Mouse (Mus musculus): ENCODE data around the gene Mgst3. TPM values are rescaled to one million over a fixed set of nuclear protein-coding genes. Genes with fewer than 3 reads are reported as not detected.

The Mgst3 gene
- total and polyA plus RNA-seq, 3 experiments, result 1.4 TPM; not detected in 2

DNA sequence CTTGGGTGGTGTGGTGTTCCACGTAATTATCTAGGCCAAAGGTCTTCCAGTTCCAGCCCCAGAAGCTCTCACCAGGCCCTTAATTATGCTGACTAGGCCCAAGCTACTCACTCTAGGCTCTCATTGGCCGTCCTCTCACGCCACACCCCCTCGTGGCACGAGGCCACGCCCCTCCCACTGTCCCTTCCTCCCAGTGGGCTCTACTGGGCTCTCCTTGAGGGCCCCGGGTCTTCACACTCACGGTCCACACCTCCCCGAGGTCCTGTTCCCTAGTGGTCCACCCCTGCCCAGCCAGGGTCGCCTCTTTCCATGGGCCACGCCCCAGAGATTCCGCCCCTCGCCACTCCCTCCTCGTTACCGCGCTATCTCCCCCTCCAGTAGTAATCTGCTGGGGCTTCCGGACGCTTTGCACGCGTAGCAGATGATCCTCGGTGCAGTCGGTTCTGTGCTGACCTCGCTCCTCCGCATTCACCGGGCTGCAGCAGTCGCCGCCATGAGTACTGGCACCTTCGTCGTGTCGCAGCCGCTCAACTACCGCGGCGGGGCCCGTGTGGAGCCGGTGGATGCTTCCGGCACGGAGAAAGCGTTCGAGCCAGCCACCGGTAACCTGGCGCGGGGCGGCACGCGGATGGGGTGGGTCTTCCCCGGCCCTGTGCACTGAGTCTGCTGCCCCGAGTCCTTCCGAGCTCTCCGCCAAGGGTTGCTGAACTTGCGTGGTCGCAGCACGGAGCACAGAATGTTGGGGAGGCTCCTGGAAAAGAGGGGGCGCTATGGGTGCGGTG, 43.6 kb downstream of the Mgst3 start, which contains the start of gene Aldh9a1:
TSS of gene Aldh9a1 (plus strand) at position 177 of the 782 bp plus-strand sequence.
- H3K9me3 ChIP-seq (replicated peaks; ENCODE audit: low read length), result no peaks in the 10 kb centered on the region
- no peaks in the 10 kb centered on the region for H3K27me3 ChIP-seq (replicated peaks)
- peak within 1 kb of the TSS; percentile 45 for H3K27ac ChIP-seq (ENCODE audit: insufficient read depth, low read depth)
- H3K36me3 ChIP-seq (replicated peaks in 1 of 2; ENCODE audit: control insufficient read depth in 1 of 2, insufficient read depth in 1 of 2, low read length in 1 of 2), result peaks cover 16 to 28% of the 10 kb centered on the region in 2 experiments
- H3K9ac ChIP-seq (ENCODE audit: insufficient read depth, low read depth), result peak within 1 kb of the TSS; percentile 31
- peak; percentile 90 for DNase-seq (ENCODE audit: extremely low read depth)
- peak within 1 kb of the TSS; percentile 62 to 81 (median 69) for H3K4me3 ChIP-seq (replicated peaks in 1 of 3; ENCODE audit: low read depth in 2 of 3, low read length in 2 of 3, poor library complexity in 1 of 3)
- dilution Hi-C loops (cut with MboI; ENCODE audit: extremely low pct_ligation_motif_present, extremely low pct_unique_long_range_greater_than_20kb, low sequenced_read_pairs) (no loop called here), in situ Hi-C loops (cut with MboI; ENCODE audit: low pct_ligation_motif_present, low pct_unique_long_range_greater_than_20kb, low sequenced_read_pairs) (no loop called here)
- TF ChIP-seq GABPA (IDR thresholded peaks at IDR 0.05; ENCODE audit: insufficient replicate concordance, low read depth, low read length), result no peak
- TF ChIP-seq MAFK (IDR thresholded peaks at IDR 0.05; ENCODE audit: insufficient replicate concordance, low read length), result peak; percentile 94
- TF ChIP-seq NRF1 (IDR thresholded peaks at IDR 0.05; ENCODE audit: low read depth, low read length), result no peak
- TF ChIP-seq RAD21 (IDR thresholded peaks at IDR 0.05; ENCODE audit: low read depth, low read length), result no peak
- TF ChIP-seq MYC (IDR thresholded peaks at IDR 0.05; ENCODE audit: low read depth, low read length), result peak; percentile 70; the same call in 1 of the 2 replicates
- TF ChIP-seq KAT2A (IDR thresholded peaks at IDR 0.05; ENCODE audit: insufficient replicate concordance, low read length), result no peak
- TF ChIP-seq MXI1 (IDR thresholded peaks at IDR 0.05; ENCODE audit: low read depth, low read length), result peak; percentile 70
- TF ChIP-seq CHD2 (IDR thresholded peaks at IDR 0.05; ENCODE audit: low read length), result no peak; the same call in 1 of the 2 replicates
- 0 out of 2 replicates have a peak, but pooled peaks have one; percentile 21 for TF ChIP-seq ETS1 (conservative IDR thresholded peaks at IDR 0.05; ENCODE audit: low read depth, low read length)
- peak; percentile 70 for TF ChIP-seq TBP (conservative IDR thresholded peaks at IDR 0.05; ENCODE audit: low read depth, low read length)
- TF ChIP-seq POLR2A (IDR thresholded peaks at IDR 0.05; ENCODE audit: low read depth, low read length), result peak; percentile 89
- no peak for TF ChIP-seq USF1 (IDR thresholded peaks at IDR 0.05; ENCODE audit: low read depth, low read length)
- TF ChIP-seq JUN (IDR thresholded peaks at IDR 0.05; ENCODE audit: insufficient read depth, low read depth, low read length), result no peak
- 0 out of 2 replicates have a peak, but pooled peaks have one; percentile 10 for TF ChIP-seq MAX (IDR thresholded peaks at IDR 0.05; ENCODE audit: low read length)
- no peak for TF ChIP-seq USF2 (conservative IDR thresholded peaks at IDR 0.05; ENCODE audit: low read depth, low read length)
- TF ChIP-seq IRF4 (IDR thresholded peaks at IDR 0.05; ENCODE audit: low read depth, low read length), result no peak
- no peak for TF ChIP-seq ZKSCAN1 (IDR thresholded peaks at IDR 0.05; ENCODE audit: borderline replicate concordance, low read depth, low read length)
- TF ChIP-seq MAZ (IDR thresholded peaks at IDR 0.05; ENCODE audit: low read depth, low read length), result peak; percentile 37; the same call in 1 of the 2 replicates
- peak; percentile 11; the same call in 1 of the 2 replicates for TF ChIP-seq ZMIZ1 (IDR thresholded peaks at IDR 0.05; ENCODE audit: low read depth, low read length)
- TF ChIP-seq HCFC1 (IDR thresholded peaks at IDR 0.05; ENCODE audit: low read depth, low read length), result peak; percentile 3; the same call in 1 of the 2 replicates
- TF ChIP-seq EP300 (IDR thresholded peaks at IDR 0.05; ENCODE audit: low read length), result no peak
- peak; percentile 24 for TF ChIP-seq SIN3A (IDR thresholded peaks at IDR 0.05; ENCODE audit: low read length)
- peak; percentile 86 for TF ChIP-seq UBTF (IDR thresholded peaks at IDR 0.05; ENCODE audit: low read depth, low read length)
- TF ChIP-seq CTCF (conservative IDR thresholded peaks at IDR 0.05 in 1 of 2, IDR thresholded peaks at IDR 0.05 in 1 of 2; ENCODE audit: low read depth in 2 of 2, low read length in 2 of 2), result no peak
- TF ChIP-seq ELF1 (IDR thresholded peaks at IDR 0.05; ENCODE audit: low read depth, low read length), result peak; percentile 61; the same call in 1 of the 2 replicates
- peak; percentile 75; the same call in 1 of the 2 replicates for TF ChIP-seq BHLHE40 (IDR thresholded peaks at IDR 0.05; ENCODE audit: low read depth, low read length)
- 0 out of 2 replicates have a peak, but pooled peaks have one; percentile 42 for TF ChIP-seq POLR2AphosphoS2 (IDR thresholded peaks at IDR 0.05; ENCODE audit: low read depth, low read length)
- TF ChIP-seq MEF2A (IDR thresholded peaks at IDR 0.05; ENCODE audit: borderline replicate concordance, low read depth, low read length), result 0 out of 2 replicates have a peak, but pooled peaks have one; percentile 7
- TF ChIP-seq PAX5 (IDR thresholded peaks at IDR 0.05; ENCODE audit: low read length), result no peak
- no peak for TF ChIP-seq CHD1 (IDR thresholded peaks at IDR 0.05; ENCODE audit: low read depth, low read length)
- TF ChIP-seq ZNF384 (IDR thresholded peaks at IDR 0.05; ENCODE audit: low read depth, low read length), result no peak
- no peak for TF ChIP-seq ZC3H11A (IDR thresholded peaks at IDR 0.05; ENCODE audit: low read depth, low read length)
- no peak for TF ChIP-seq RCOR1 (conservative IDR thresholded peaks at IDR 0.05; ENCODE audit: low read depth, low read length)
- TF ChIP-seq NELFE (IDR thresholded peaks at IDR 0.05; ENCODE audit: low read depth, low read length), result peak; percentile 64
- no peak; the same call in 1 of the 2 replicates for TF ChIP-seq TCF12 (IDR thresholded peaks at IDR 0.05; ENCODE audit: low read depth, low read length)
- TF ChIP-seq E2F4 (IDR thresholded peaks at IDR 0.05; ENCODE audit: insufficient replicate concordance, low read depth, low read length), result no peak
- TF ChIP-seq JUND (conservative IDR thresholded peaks at IDR 0.05; ENCODE audit: low read depth, low read length), result no peak
- no peak for TF ChIP-seq SMC3 (IDR thresholded peaks at IDR 0.05; ENCODE audit: low read depth, low read length)
- H3K4me1 ChIP-seq (ENCODE audit: control insufficient read depth in 1 of 2, insufficient read depth in 2 of 2), result peaks cover 0 to 8% of the 10 kb centered on the region in 2 experiments; a peak in 2 of 4 replicates
- peak within 1 kb of the TSS; percentile 70 for H3K4me2 ChIP-seq (ENCODE audit: insufficient read depth, low read depth, poor library complexity, severe bottlenecking)
- peaks cover 4% of the 10 kb centered on the region; the same call in 1 of the 2 replicates for H3K79me2 ChIP-seq (replicated peaks; ENCODE audit: control insufficient read depth, extremely low read depth, insufficient read depth, poor library complexity, severe bottlenecking)

All from CH12.LX (cell line).